Mouse (Mus musculus) kidney, adult 2 months (tissue): ENCODE data around the gene Lsm7. TPM values are rescaled to one million over a fixed set of nuclear protein-coding genes. Genes with fewer than 3 reads are reported as not detected.
A peak's percentile ranks its signal among the peaks of the same experiment; 100 is the strongest.

Experiments
- DNase-seq: peaks from one replicate; pipeline ENCODE4 v3.0.0; 2021
- H3K27ac ChIP-seq: fragments of 200-500 bp; 2 replicates; pipeline ENCODE4 v1.5.1; 2012; ENCODE audit warnings: low read depth, low read length, control low read depth, inconsistent platforms; ENCODE audit not compliant: insufficient read depth
- H3K27me3 ChIP-seq: fragments of 200-500 bp; replicated peaks from 2 replicates; pipeline ENCODE4 v1.6.1; 2012; ENCODE audit warnings: mild to moderate bottlenecking, moderate library complexity, low read length, inconsistent platforms; ENCODE audit not compliant: control insufficient read depth, insufficient read depth
- H3K36me3 ChIP-seq: fragments of 200-500 bp; 2 replicates; pipeline ENCODE4 v1.6.1; 2012; ENCODE audit warnings: mild to moderate bottlenecking, moderate library complexity, low read length, inconsistent platforms; ENCODE audit not compliant: control insufficient read depth, insufficient read depth
- H3K4me1 ChIP-seq: fragments of 200-500 bp; 2 replicates; pipeline ENCODE4 v1.6.1; 2011; ENCODE audit warnings: low read length; ENCODE audit not compliant: control insufficient read depth, insufficient read depth
- H3K4me3 ChIP-seq: fragments of 200-500 bp; 2 replicates; pipeline ENCODE4 v1.5.1; 2011; ENCODE audit warnings: mild to moderate bottlenecking, low read depth, low read length, control low read depth; ENCODE audit not compliant: insufficient read depth
- CTCF ChIP-seq: fragments of 200-500 bp; conservative IDR thresholded peaks from 2 replicates; pipeline ENCODE4 v1.5.1; 2011; ENCODE audit warnings: low read depth, mild to moderate bottlenecking, control low read depth, low read length, moderate library complexity, mixed read lengths; ENCODE audit not compliant: insufficient read depth, insufficient read length
- POLR2A ChIP-seq: fragments of 200-500 bp; IDR thresholded peaks from one replicate; pipeline ENCODE4 v1.6.1; 2011; ENCODE audit warnings: low read depth, low read length, control low read depth
- WGBS: fragments of 180-500 bp; shearing (Covaris S2); methylation state at CpG from one replicate; pipeline ENCODE4 v1.1.7; 2018; 5-methylcytosine and 5-hydroxymethylcytosine counted together
- polyA plus RNA-seq: library from polyadenylated mRNA; depleted of rRNA; stranded (reverse); fragments of >200 nt; gene quantifications from 2 replicates; pipeline ENCODE4 v1.2.3, GENCODE M21; 2012; rRNA removed

The Lsm7 gene
- polyA plus RNA-seq, 1 experiment, result 98.1 TPM

- Histone ChIP-seq H3K36me3 (no peaks in the 10 kb centered on the region), H3K4me3 (no peak overlapping the region), H3K4me1 (peaks cover 6% of the 10 kb centered on the region; the same call in 1 of the 2 replicates), H3K27ac (no peak overlapping the region), H3K27me3 (no peaks in the 10 kb centered on the region)
- WGBS, result 21% methylated on average over 3 of the region's 3 CpGs
- peak; percentile 69 for DNase-seq
- TF ChIP-seq POLR2A, result no peak
- peak; percentile 67 for TF ChIP-seq CTCF
Observed at GRCm38 (mm10) chr10:80805925-80806324, 49.1 kb downstream of the Lsm7 start.

DNA sequence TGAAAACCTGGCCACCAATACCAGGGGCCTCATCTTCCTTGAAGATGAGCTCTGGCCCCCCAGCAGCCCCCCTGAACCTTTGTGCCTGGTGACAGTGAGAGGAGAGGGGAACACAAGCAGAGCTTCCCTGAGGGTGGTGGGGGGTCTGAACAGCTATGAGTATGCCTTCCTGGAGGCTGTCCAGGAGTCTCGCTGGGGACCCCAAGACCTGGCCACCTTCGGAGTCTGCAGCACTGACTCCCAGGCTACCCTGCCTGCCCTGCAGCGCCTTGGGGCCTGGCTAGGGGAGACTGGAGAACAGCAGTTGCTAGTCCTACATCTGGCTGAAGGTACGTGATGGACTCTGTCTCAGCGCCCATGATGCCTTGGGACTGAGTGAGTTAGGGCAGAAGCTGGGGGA is 49.7 kb downstream of the Lsm7 start:
- H3K27me3 ChIP-seq, result no peaks in the 10 kb centered on the region
- H3K4me3 ChIP-seq, result no peak overlapping the region
- 87% methylated on average over 5 of the region's 5 CpGs for WGBS
- peaks cover 6% of the 10 kb centered on the region; the same call in 1 of the 2 replicates for H3K4me1 ChIP-seq
- H3K27ac ChIP-seq, result no peak overlapping the region
- TF ChIP-seq POLR2A, result no peak
- no peaks in the 10 kb centered on the region for H3K36me3 ChIP-seq
- no peak for DNase-seq

GRCm38 (mm10) chr10:80804916-80805315 is 50.1 kb downstream of the Lsm7 start, which contains the start of gene Amh:
Gene Amh, plus strand, starts transcription at chr10:80805243.
- Histone ChIP-seq H3K4me3 (no peak within 1 kb of the TSS), H3K27me3 (no peaks in the 10 kb centered on the region), H3K4me1 (peaks cover 6% of the 10 kb centered on the region; the same call in 1 of the 2 replicates), H3K27ac (no peak within 1 kb of the TSS), H3K36me3 (no peaks in the 10 kb centered on the region)
- 76% methylated on average over 6 of the region's 6 CpGs for WGBS
- DNase-seq, result no peak
- TF ChIP-seq POLR2A, result no peak
- TF ChIP-seq CTCF, result no peak

- H3K27me3 ChIP-seq, result no peaks in the 10 kb centered on the region
- TF ChIP-seq CTCF, result no peak
- TF ChIP-seq POLR2A, result no peak
- WGBS, result 97% methylated on average over 2 of the region's 2 CpGs
- DNase-seq, result no peak
- H3K4me3 ChIP-seq, result no peak overlapping the region
- no peak overlapping the region for H3K27ac ChIP-seq
- H3K4me1 ChIP-seq, result peaks cover 10% of the 10 kb centered on the region; the same call in 1 of the 2 replicates
- H3K36me3 ChIP-seq, result no peaks in the 10 kb centered on the region
Observed at GRCm38 (mm10) chr10:80804340-80804739, 50.7 kb downstream of the Lsm7 start.

GRCm38 (mm10) chr10:80802996-80803395 is 52.0 kb downstream of the Lsm7 start:
- H3K27ac ChIP-seq, result no peak overlapping the region
- peaks cover 11% of the 10 kb centered on the region; the same call in 1 of the 2 replicates for H3K4me1 ChIP-seq
- 85% methylated on average over 3 of the region's 3 CpGs for WGBS
- TF ChIP-seq POLR2A, result no peak
- no peak for TF ChIP-seq CTCF
- no peaks in the 10 kb centered on the region for H3K27me3 ChIP-seq
- no peak for DNase-seq
- H3K4me3 ChIP-seq, result no peak overlapping the region
- H3K36me3 ChIP-seq, result no peaks in the 10 kb centered on the region

Other genes with a start within 250 kb of the Lsm7 start
- gene Gm49322, start 249.2 kb downstream of the Lsm7 start, polyA plus RNA-seq, result 0.91 and 1.6 TPM in 2 replicates
- 166 and 193 TPM in 2 replicates for gene Csnk1g2, start 232.4 kb downstream of the Lsm7 start, polyA plus RNA-seq
- gene Btbd2, start 198.1 kb downstream of the Lsm7 start, polyA plus RNA-seq, result 77.7 and 80.7 TPM in 2 replicates
- 163 and 210 TPM in 2 replicates for gene Mknk2, start 177.1 kb downstream of the Lsm7 start, polyA plus RNA-seq
- gene Mob3a, start 153.2 kb downstream of the Lsm7 start, polyA plus RNA-seq, result 14.3 and 19.5 TPM in 2 replicates
- 36.8 and 39.5 TPM in 2 replicates for gene Izumo4, start 153.0 kb downstream of the Lsm7 start, polyA plus RNA-seq
- gene Ap3d1, start 112.9 kb downstream of the Lsm7 start, polyA plus RNA-seq, result 87.7 and 105 TPM in 2 replicates
- gene Dot1l, start 100.0 kb downstream of the Lsm7 start, polyA plus RNA-seq, result 18.4 and 19.5 TPM in 2 replicates
- 22.6 and 23.1 TPM in 2 replicates for gene Sf3a2, start 57.0 kb downstream of the Lsm7 start, polyA plus RNA-seq
- gene Plekhj1, start 56.6 kb downstream of the Lsm7 start, polyA plus RNA-seq, result 36.9 and 39.3 TPM in 2 replicates
- gene Amh, start 50.0 kb downstream of the Lsm7 start, polyA plus RNA-seq, result 0.17 and 0.23 TPM in 2 replicates
- 0.20 and 3.2 TPM in 2 replicates for gene Jsrp1, start 41.7 kb downstream of the Lsm7 start, polyA plus RNA-seq
- gene Oaz1, start 28.6 kb downstream of the Lsm7 start, polyA plus RNA-seq, result 1,045 and 1,074 TPM in 2 replicates
- 0.03 and 0.09 TPM in 2 replicates for gene Lingo3, start 11.2 kb downstream of the Lsm7 start, polyA plus RNA-seq
- 58.2 and 88.0 TPM in 2 replicates for gene Sppl2b, start 66 bp upstream of the Lsm7 start, polyA plus RNA-seq
- 0.33 and 0.52 TPM in 2 replicates for gene Tmprss9, start 16.6 kb upstream of the Lsm7 start, polyA plus RNA-seq
- gene Timm13, start 45.8 kb upstream of the Lsm7 start, polyA plus RNA-seq, result 375 and 474 TPM in 2 replicates
- 8.5 and 10.1 TPM in 2 replicates for gene Lmnb2, start 63.0 kb upstream of the Lsm7 start, polyA plus RNA-seq
- 10.1 and 11.3 TPM in 2 replicates for gene Gadd45b, start 74.9 kb upstream of the Lsm7 start, polyA plus RNA-seq
- gene Gng7, start 159.7 kb upstream of the Lsm7 start, polyA plus RNA-seq, result 1.9 and 2.0 TPM in 2 replicates
- gene Diras1, start 170.5 kb upstream of the Lsm7 start, polyA plus RNA-seq, result 0.04 and 0.25 TPM in 2 replicates
- 37.5 and 39.6 TPM in 2 replicates for gene Slc39a3, start 182.2 kb upstream of the Lsm7 start, polyA plus RNA-seq
- 183 and 212 TPM in 2 replicates for gene Sgta, start 205.0 kb upstream of the Lsm7 start, polyA plus RNA-seq
- gene Thop1, start 214.8 kb upstream of the Lsm7 start, polyA plus RNA-seq, result 22.2 and 26.1 TPM in 2 replicates
- gene Creb3l3, start 243.7 kb upstream of the Lsm7 start, polyA plus RNA-seq, result 0.20 and 0.52 TPM in 2 replicates